Mouse (Mus musculus) liver, embryonic 14.5 days (tissue): ENCODE measurements around the gene Tex21. TPM values are rescaled to one million over a fixed set of nuclear protein-coding genes. Genes with fewer than 3 reads are reported as not detected.

Source experiments
- ATAC-seq: fragments of 200-750 bp; cut with Nextera tagmentation; 2 replicates; pipeline ENCODE4 v1.8.0; 2017; ENCODE audit warnings: moderate number of reproducible peaks, mild to moderate bottlenecking, moderate library complexity; ENCODE audit not compliant: insufficient read depth
- DNase-seq, 3 experiments: peaks; one replicate each; pipeline ENCODE4 v3.0.0-alpha.2; 2012 to 2013; ENCODE audit warnings: low read depth in 3 of 3, low spot score in 3 of 3
- H3K27ac ChIP-seq: fragments of 300-500 bp; sonication (generic); 2 replicates; pipeline ENCODE4 v1.5.1; 2014; ENCODE audit warnings: moderate library complexity, mild to moderate bottlenecking, control low read depth, inconsistent platforms
- H3K27me3 ChIP-seq: fragments of 300-500 bp; sonication (generic); 2 replicates; pipeline ENCODE4 v1.6.1; 2014; ENCODE audit warnings: mild to moderate bottlenecking, low read length, moderate library complexity; ENCODE audit not compliant: control insufficient read depth, insufficient read depth
- H3K36me3 ChIP-seq: fragments of 300-500 bp; sonication (generic); replicated peaks from 2 replicates; pipeline ENCODE4 v1.6.1; 2014; ENCODE audit warnings: low read depth; ENCODE audit not compliant: control insufficient read depth, insufficient read depth
- H3K4me1 ChIP-seq, 2 experiments: fragments of 200-500 bp in 1 of 2; fragments of 300-500 bp in 1 of 2; sonication (generic) in 1 of 2; replicated peaks; 2 replicates each; pipeline ENCODE4 v1.6.1; 2012 to 2014; ENCODE audit warnings: antibody characterized with exemption in 1 of 2, inconsistent platforms in 1 of 2, low read length in 1 of 2; ENCODE audit not compliant: control insufficient read depth in 2 of 2, insufficient read depth in 2 of 2
- H3K4me2 ChIP-seq: fragments of 300-500 bp; sonication (generic); 2 replicates; pipeline ENCODE4 v1.6.1; 2014; ENCODE audit warnings: low read depth, mild to moderate bottlenecking, control low read depth, moderate library complexity
- H3K4me3 ChIP-seq, 2 experiments: fragments of 200-500 bp in 1 of 2; fragments of 300-500 bp in 1 of 2; sonication (generic) in 1 of 2; 2 replicates each; pipeline ENCODE4 v1.5.1; 2012 to 2014; ENCODE audit warnings: low read depth in 2 of 2, low read length in 2 of 2, mild to moderate bottlenecking in 2 of 2, control low read depth in 1 of 2, inconsistent platforms in 1 of 2, moderate library complexity in 1 of 2; ENCODE audit not compliant: insufficient read depth in 1 of 2
- H3K9ac ChIP-seq: fragments of 300-500 bp; sonication (generic); replicated peaks from 2 replicates; pipeline ENCODE4 v1.6.1; 2014; ENCODE audit warnings: mild to moderate bottlenecking, control low read depth, moderate library complexity
- H3K9me3 ChIP-seq: fragments of 300-500 bp; sonication (generic); 2 replicates; pipeline ENCODE4 v1.6.1; 2016; ENCODE audit warnings: low read length, mixed read lengths; ENCODE audit not compliant: control insufficient read depth
- CTCF ChIP-seq: IDR thresholded peaks from 2 replicates; pipeline ENCODE4 v1.5.1; 2016; ENCODE audit warnings: antibody characterized with exemption, low read depth, control low read depth
- EP300 ChIP-seq: IDR thresholded peaks from 2 replicates; pipeline ENCODE4 v1.6.1; 2016; ENCODE audit warnings: antibody characterized with exemption, low read depth
- WGBS: fragments of 180-500 bp; shearing (Covaris S2); extraction: QIAGEN DNeasy Blood & Tissue Kit; methylation state at CpG from one replicate; pipeline ENCODE4 v1.1.7; 2014; ENCODE audit not compliant: insufficient replicate concordance; 5-methylcytosine and 5-hydroxymethylcytosine counted together
- polyA plus RNA-seq, 2 experiments: library from polyadenylated mRNA; depleted of rRNA in 1 of 2; stranded (reverse) in 1 of 2; unstranded in 1 of 2; fragments of >200 nt; fragmentation: Nextera tagmentation in 1 of 2; extraction: Ambion mirVana in 1 of 2; gene quantifications; 2 replicates each; pipeline versions ENCODE4 v1.2.1 to v1.2.3; 2012 to 2014

Gene Tex21
- polyA plus RNA-seq, 2 experiments: 0.04 TPM; not detected in 1

DNA sequence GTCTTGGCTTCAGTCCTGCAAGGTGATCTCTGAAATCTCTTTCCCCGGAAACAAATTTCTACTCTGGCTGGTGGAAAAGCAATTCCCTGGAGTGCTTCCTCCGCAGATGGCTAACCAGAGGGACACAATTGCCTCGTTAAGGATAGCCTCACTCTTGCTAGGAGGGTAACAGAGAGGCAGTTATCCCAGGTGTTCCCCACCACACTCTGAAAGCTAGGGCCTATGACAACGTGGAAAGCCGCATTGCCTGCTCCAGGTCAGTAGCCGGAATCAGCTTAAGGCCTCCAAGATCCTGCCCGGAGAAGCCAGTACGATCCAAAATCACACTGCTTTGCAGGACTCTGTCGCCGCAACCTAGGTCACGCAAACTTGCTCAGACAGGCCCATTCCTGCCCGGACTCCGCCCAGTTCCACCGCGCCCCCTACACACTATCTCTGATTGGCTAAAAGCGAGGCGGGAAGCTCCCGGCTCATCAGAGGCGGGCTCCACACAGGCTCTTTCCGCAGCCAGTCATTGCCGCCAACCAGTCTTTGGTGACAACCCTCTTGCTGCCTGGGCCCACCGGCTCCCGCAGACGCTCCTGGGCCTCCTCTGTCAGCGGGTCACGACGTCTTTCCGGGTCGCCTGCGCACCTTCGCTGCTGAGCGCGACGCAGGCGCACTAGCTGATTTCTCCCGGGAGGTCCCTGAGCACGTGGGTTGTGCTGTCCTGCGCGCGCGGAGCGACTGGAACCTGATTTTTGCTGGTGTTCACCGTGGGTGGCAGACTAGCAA lies 8.4 kb upstream of the Tex21 start, which contains the start of gene Mthfd1:
Gene Mthfd1 (plus strand): TSS at position 574 of the 774 bp plus-strand sequence.
- H3K4me1 ChIP-seq: peaks cover 4 to 13% of the 10 kb centered on the region in 2 experiments
- no peaks in the 10 kb centered on the region for H3K9me3 ChIP-seq
- peak within 1 kb of the TSS; percentile 70 for H3K9ac ChIP-seq
- H3K27me3 ChIP-seq: no peaks in the 10 kb centered on the region
- peak; percentile 97 for ATAC-seq
- peak; percentile 91 to 93 (median 92) for DNase-seq
- 2% methylated on average over 43 of the region's 43 CpGs for WGBS
- TF ChIP-seq CTCF: 0 out of 2 replicates have a peak, but pooled peaks have one; percentile 9
- peak; percentile 59; the same call in 1 of the 2 replicates for TF ChIP-seq EP300
- peak within 1 kb of the TSS; percentile 70 to 85 for H3K4me3 ChIP-seq
- peak within 1 kb of the TSS; percentile 89 for H3K4me2 ChIP-seq
- H3K36me3 ChIP-seq: no peaks in the 10 kb centered on the region
- H3K27ac ChIP-seq: peak within 1 kb of the TSS; percentile 58

DNA sequence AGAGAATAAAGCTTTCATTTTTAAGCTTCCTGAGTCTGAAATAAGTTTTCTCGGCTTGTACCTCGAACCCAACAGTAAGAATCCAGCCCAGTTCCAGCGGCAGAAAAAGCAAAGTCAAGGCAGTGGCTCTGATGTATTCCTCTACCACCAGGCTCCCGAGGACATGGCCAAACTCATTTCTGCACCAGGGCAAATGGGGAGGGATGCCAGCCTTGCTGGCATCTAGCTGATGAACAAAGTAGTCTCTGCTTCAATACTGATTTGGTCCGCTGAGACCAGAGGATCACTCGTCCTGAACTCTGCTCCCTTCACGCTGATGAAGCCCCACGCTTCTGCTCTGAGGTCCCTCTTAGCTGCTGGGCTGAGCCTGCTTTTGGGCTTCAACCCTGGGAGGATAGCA lies 7.4 kb upstream of the Tex21 start:
- Histone ChIP-seq H3K9ac (no peak overlapping the region), H3K4me2 (0 out of 2 replicates have a peak overlapping the region, but pooled peaks have one; percentile 89), H3K4me1 (peaks cover 4 to 13% of the 10 kb centered on the region in 2 experiments), H3K36me3 (no peaks in the 10 kb centered on the region), H3K27ac (no peak overlapping the region), H3K9me3 (no peaks in the 10 kb centered on the region), H3K4me3 (no peak overlapping the region), H3K27me3 (no peaks in the 10 kb centered on the region)
- 72% methylated on average over 8 of the region's 8 CpGs for WGBS
- no peak for ATAC-seq
- TF ChIP-seq CTCF (no peak), EP300 (no peak)
- DNase-seq: no peak

DNA sequence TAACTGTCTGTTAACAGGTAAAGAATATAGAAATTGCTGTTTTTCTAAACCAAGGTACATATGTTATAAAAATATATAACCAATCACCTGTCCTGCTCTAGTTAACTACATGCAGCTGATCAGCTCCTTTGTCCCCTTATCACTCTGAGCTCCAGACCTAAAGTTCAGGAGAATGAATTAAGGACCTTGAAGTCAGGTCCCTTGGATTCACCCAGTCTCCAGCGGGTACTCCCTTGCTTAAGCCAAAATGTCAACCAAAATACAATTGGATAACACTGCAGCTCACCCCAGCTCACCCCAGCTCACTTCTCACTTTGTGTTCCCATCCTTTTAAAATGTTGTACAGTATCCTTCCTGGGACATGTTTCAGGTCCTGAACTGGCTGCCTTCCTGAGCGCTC lies 7.0 kb upstream of the Tex21 start:
- H3K4me2 ChIP-seq: no peak overlapping the region
- no peaks in the 10 kb centered on the region for H3K36me3 ChIP-seq
- DNase-seq (no peak), ATAC-seq (no peak)
- no peak for TF ChIP-seq CTCF
- H3K9ac ChIP-seq: no peak overlapping the region
- peaks cover 4 to 13% of the 10 kb centered on the region in 2 experiments for H3K4me1 ChIP-seq
- H3K27me3 ChIP-seq: no peaks in the 10 kb centered on the region
- 77% methylated on average over 2 of the region's 2 CpGs for WGBS
- no peak overlapping the region for H3K4me3 ChIP-seq
- H3K9me3 ChIP-seq: no peaks in the 10 kb centered on the region
- no peak overlapping the region for H3K27ac ChIP-seq

DNA sequence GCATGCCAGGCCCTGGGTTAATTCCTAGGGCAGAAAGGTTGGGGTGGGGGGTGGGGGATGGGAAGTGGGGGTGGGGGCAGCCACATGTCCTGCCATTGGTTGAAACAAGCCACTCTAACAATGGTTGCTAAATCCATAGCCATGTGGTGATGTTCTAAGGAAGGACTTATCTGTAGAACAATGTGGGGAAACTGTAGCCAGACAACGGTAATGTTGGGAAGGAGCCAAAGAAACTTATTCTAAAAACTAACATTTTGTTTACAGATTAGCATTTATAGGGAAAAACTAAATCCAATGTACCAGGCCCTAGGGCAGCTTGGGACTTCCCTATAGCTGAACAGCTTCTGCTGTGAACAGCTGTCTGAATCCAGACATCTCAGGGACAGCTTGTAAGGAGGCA lies 6.5 kb upstream of the Tex21 start:
- no peak for ATAC-seq
- Histone ChIP-seq H3K4me1 (peaks cover 4 to 13% of the 10 kb centered on the region in 2 experiments), H3K36me3 (no peaks in the 10 kb centered on the region), H3K27me3 (no peaks in the 10 kb centered on the region), H3K4me2 (no peak overlapping the region), H3K9me3 (no peaks in the 10 kb centered on the region), H3K4me3 (no peak overlapping the region), H3K9ac (no peak overlapping the region), H3K27ac (no peak overlapping the region)
- WGBS: 66% methylated on average over 1 of the region's 1 CpGs
- no peak for TF ChIP-seq CTCF
- no peak for TF ChIP-seq EP300
- DNase-seq: no peak

DNA sequence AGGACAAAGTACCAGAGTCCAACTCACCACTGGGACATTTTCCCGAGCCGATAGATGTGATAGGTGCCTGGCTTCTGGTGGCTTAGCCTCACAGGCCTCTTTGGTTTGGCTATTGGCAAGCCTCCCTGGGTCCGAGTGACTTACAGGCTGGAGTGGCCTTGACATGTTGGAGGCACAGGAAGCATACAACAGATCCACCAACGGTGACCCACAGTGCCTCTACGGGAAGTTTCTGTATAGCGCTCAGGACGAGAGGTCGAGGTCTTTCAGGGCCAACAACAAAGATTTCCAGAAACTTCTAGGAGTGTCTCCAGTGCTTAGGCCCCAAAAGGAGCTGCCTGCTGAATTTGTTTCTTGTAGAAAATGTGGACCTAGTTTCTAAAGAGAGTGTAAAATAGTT lies 1.6 kb downstream of the Tex21 start:
- no peak overlapping the region for H3K4me2 ChIP-seq
- no peaks in the 10 kb centered on the region for H3K9me3 ChIP-seq
- H3K27me3 ChIP-seq: no peaks in the 10 kb centered on the region
- H3K27ac ChIP-seq: no peak overlapping the region
- no peaks in the 10 kb centered on the region for H3K36me3 ChIP-seq
- DNase-seq (no peak), ATAC-seq (no peak)
- no peak for TF ChIP-seq EP300
- TF ChIP-seq CTCF: no peak
- 66% methylated on average over 8 of the region's 8 CpGs for WGBS
- H3K4me1 ChIP-seq: peaks cover 11 to 18% of the 10 kb centered on the region in 2 experiments
- H3K9ac ChIP-seq: no peak overlapping the region
- H3K4me3 ChIP-seq: no peak overlapping the region
